Mouse (Mus musculus) ovary, adult 18-20 months (tissue): ENCODE data around the gene Vps50.
A peak's percentile ranks its signal among the peaks of the same experiment; 100 is the strongest.
"Not testable (repeated sequence)": the region's sequence is repeated elsewhere in the genome, so short reads cannot be mapped to it uniquely, and the experiment has no call there.

Source experiments
- DNase-seq: peaks from one replicate; pipeline ENCODE4 v3.0.0; 2022; ENCODE audit warnings: low spot score, mixed read lengths

The Vps50 gene

GRCm38 (mm10) chr6:3536048-3536447 lies 37.9 kb downstream of the Vps50 start:
- DNase-seq: no peak

GRCm38 (mm10) chr6:3539470-3539869 lies 41.3 kb downstream of the Vps50 start:
- DNase-seq: no peak

- DNase-seq: no peak
Measured at GRCm38 (mm10) chr6:3543862-3544261, 45.7 kb downstream of the Vps50 start.

- DNase-seq: no peak
Measured at GRCm38 (mm10) chr6:3544970-3545369, 46.8 kb downstream of the Vps50 start.

- DNase-seq: no peak
Measured at GRCm38 (mm10) chr6:3548959-3549358, 50.8 kb downstream of the Vps50 start.

GRCm38 (mm10) chr6:3549992-3550391 lies 51.8 kb downstream of the Vps50 start:
- no peak for DNase-seq

- DNase-seq: not testable (repeated sequence)
Measured at GRCm38 (mm10) chr6:3552681-3553080, 54.5 kb downstream of the Vps50 start.

GRCm38 (mm10) chr6:3557177-3557576 lies 59.0 kb downstream of the Vps50 start:
- DNase-seq: no peak

- no peak for DNase-seq
Measured at GRCm38 (mm10) chr6:3560009-3560408, 61.8 kb downstream of the Vps50 start.

- no peak for DNase-seq
Measured at GRCm38 (mm10) chr6:3562301-3562700, 64.1 kb downstream of the Vps50 start.

GRCm38 (mm10) chr6:3564118-3564517 lies 65.9 kb downstream of the Vps50 start:
- not testable (repeated sequence) for DNase-seq

GRCm38 (mm10) chr6:3565005-3565404 lies 66.8 kb downstream of the Vps50 start:
- DNase-seq: no peak

GRCm38 (mm10) chr6:3565667-3566066 lies 67.5 kb downstream of the Vps50 start:
- DNase-seq: no peak

GRCm38 (mm10) chr6:3567071-3567610 lies 69.0 kb downstream of the Vps50 start:
- no peak for DNase-seq

GRCm38 (mm10) chr6:3572221-3572815 lies 74.1 kb downstream of the Vps50 start:
- no peak for DNase-seq

GRCm38 (mm10) chr6:3573787-3574186 lies 75.6 kb downstream of the Vps50 start:
- no peak for DNase-seq

- DNase-seq: peak; percentile 18
Measured at GRCm38 (mm10) chr6:3585402-3585801, 87.2 kb downstream of the Vps50 start.

- DNase-seq: no peak
Measured at GRCm38 (mm10) chr6:3590289-3590904, 92.2 kb downstream of the Vps50 start.

GRCm38 (mm10) chr6:3594246-3594645 lies 96.1 kb downstream of the Vps50 start:
- DNase-seq: no peak

- DNase-seq: no peak
Measured at GRCm38 (mm10) chr6:3612827-3613226, 114.6 kb downstream of the Vps50 start.

GRCm38 (mm10) chr6:3620428-3621387 lies 122.5 kb downstream of the Vps50 start:
- DNase-seq: not testable (repeated sequence)
